Mouse (Mus musculus) thymus, postnatal 14 days (tissue): ENCODE results near the gene Hivep3.

Source experiments
- DNase-seq: peaks from one replicate; pipeline ENCODE4 v3.0.0; 2021

The Hivep3 gene

DNA sequence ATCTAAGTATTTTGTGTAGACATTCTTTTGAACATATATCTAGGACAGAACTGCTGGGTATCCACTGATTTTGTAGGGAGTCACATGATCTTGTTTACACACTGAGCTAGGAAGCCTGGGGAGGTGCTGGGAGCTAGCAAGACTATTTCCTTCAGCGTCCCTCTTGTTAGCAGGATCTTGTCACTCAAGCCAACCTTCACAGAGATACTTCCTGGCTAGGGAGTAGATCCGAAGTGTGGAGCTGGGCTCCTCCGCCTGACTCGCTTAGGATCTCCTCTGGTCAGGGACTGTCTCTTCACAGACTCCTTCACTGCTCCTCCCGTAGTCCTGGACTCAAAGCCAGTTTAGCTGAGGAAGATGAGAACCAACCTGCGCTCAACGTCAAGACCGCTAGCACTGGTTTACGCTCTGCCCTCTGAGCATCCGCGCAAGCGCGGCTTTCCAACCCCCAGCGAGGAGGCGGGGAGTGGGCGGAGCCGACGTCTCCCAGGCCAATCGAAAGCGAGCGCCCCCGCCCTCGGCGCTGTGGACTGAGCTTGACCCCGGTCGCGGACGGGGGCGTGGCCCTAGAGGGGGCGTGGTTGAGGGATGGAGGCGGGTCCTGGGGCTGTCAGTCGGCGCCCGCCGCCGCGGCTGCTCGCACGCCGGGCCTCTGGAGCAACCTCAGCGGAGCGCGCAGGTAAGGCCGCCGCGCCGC lies at the start of gene Hivep3:
Hivep3 (plus strand) TSS at position 601 of the 697 bp plus-strand sequence.
- DNase-seq = peak; percentile 100

DNA sequence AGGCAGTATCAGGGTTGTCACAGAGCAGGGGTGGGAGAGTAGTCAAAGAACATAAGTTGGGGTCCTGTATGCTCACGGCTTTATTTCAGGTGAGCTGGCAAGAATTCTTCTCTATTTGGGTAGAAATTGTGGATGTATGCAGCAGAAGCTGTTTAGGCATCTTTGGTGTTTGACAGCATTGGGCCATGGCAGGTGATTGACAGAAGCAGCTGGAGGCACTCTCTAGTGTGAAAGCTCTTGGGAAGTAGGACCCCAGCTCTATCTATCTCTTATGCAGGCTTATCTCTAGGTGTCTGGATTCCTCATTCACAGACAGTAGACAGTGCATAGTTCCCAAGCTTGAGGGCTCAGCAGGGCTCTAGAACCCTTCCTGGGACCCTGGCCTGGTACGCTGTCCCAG lies 47.8 kb upstream of the Hivep3 start:
- DNase-seq = no peak

DNA sequence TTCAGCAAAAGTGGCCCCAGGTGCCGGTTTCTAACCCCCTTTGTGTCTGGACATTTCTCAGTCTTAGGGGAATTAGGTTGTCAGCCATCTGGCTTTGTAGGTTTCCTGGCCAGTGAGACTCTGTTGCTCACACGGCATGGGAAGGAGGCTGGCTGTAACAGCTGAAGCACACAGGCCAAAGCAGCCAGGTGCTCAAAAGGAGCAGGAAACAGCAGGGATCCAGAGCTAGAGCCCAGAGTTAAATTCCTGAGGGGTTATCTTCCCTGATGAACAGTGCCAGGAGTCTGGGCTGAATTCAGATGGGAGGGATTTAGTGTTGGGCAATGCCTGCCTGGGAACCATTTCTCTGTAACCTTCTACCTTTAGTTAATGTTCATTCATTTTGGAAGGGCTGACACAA lies 35.2 kb upstream of the Hivep3 start:
- DNase-seq = no peak

DNA sequence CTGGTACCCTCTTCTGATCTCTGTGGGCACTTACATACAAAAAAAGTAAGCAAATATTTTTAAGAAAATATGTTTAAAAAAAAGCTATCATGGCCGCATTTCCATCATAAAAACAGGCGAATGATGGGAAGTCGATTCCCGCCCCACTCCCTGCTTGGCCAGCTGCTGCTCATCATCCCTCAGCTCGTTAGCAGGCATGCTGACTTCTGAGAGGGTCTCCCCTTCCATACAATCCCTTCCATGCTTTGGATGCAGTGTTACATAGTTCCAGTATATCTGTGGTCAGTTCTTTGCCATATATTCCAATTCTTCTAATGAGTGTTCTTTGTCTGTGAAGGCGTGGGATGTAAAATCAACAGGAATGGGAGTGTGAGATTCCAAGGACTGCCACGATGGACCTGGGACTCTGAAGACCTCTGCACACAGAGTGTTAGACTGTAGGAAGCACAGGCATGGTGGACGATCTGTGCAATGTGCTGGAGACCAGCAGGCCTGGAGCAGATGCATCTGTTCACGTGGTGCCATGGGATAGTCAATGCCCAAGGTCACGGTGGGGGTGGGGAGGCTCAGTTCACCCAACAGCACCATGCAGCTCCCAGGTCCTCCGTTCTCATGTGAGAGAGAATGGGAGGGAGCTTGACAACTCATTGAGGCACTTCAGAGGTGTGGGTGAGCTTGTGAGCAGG lies 32.2 kb upstream of the Hivep3 start:
- no peak for DNase-seq

DNA sequence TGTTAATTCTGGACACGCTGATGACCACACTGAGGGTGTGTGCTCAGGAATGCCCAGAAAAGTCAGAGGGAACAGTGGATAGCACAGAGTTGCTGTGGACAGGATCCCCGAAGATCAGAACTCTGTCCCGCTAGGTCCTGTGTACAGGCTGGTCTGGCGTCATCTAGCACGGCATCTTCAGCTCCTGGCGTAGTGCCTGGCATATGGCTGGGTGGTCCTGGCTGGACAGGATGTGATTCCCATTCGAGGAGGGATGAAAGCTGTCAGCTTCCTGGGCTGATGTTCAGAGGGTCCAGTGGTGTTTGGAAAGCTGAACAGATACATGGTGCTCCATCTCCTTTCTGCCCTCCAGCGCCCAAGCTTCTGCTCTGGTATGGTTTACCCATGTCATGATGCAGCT lies 29.6 kb upstream of the Hivep3 start:
- no peak for DNase-seq

DNA sequence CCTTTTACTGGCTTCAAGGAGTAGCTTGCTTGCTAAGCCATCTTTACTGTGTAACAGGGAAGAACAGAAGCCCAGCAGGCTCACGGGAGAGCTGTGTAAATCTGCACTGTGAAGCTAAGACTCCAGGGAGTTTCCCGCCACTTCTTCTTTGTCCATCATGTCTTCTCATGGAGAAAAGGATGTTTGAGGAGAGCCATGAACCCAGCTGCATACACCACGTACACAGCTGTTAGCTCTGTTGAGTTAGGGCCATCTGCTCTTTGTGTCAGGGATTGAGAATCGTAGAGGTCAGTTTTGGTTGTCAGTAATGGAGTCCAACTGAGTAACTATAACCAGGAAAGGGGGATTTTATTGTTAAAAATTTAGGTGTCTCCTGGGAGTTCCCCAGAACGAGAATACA lies 26.3 kb upstream of the Hivep3 start:
- no peak for DNase-seq

DNA sequence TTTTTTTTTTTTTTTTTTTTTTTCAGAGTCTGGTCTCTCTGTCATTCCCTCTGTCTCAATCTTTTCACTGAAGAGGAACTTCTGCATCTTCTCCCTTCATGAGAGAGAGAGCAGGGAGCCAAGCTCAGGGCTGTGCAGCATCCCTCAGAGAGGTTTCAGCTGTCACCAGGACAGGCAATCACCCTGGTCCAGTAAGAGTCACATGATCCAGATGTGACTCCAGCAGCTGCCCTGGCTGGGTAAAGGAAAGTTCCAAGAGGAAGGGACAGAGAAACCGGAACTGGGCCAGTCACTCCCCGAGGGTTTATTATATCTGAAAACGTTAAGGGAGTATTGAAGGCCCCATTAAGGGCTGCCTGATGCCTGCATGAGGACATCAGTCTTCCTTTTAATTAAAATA lies 25.8 kb upstream of the Hivep3 start:
- no peak for DNase-seq

DNA sequence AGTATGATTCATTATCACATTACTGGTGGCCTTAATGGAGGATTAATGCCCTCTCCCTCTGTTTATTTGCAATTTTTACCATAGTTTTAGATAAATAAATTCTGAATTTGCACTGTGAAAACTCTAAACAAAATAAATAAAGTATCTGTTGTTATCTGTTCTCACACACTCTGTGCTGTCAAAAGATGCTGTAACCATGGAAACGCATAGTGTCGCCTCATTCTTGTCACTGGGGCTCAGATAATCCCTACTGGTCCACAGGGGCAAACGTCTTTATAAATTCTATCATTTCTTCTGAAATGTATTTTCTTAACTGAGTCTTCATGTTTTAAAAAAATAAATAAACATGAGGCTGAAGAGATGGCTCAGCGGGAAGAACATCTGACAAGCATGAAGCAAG lies 23.4 kb upstream of the Hivep3 start:
- DNase-seq = no peak

DNA sequence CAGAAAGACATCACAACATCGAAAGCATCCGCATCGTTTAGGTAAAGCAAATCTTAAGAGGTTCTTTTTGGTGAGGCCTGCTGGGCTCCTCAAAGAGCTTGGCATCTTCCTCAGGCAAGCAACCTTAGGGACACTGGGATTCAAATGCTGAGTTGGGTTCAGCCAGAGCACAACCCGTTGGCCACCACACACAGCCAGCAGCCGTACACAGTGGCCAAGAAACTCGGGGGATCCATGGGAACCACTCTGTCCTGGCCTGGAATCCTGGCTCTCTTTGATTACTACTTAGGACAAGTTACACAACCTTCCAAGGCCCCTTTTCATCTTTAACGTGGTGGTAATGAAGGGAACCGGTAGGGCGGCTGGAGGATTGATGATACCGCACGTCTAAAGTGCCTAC lies 16.1 kb upstream of the Hivep3 start:
- no peak for DNase-seq

DNA sequence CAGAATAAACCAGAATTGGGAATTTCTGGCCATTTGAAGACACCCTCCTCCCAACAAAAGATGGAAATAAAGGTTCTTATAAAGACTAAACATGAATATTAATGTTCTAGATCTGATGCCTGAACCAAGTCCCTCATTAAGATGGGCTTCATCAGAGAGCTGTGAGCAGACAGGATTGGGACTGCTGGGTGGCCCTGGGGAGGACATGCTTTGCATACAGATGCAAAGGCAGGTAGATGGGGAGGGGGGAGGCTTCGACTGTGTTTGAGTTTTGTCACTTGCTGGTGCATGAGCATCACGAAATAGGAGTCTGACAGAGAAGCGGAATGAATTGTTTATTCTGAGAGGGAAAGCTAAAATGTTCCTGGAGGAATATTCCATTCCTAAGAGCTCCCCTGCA lies 12.1 kb upstream of the Hivep3 start:
- DNase-seq = no peak

DNA sequence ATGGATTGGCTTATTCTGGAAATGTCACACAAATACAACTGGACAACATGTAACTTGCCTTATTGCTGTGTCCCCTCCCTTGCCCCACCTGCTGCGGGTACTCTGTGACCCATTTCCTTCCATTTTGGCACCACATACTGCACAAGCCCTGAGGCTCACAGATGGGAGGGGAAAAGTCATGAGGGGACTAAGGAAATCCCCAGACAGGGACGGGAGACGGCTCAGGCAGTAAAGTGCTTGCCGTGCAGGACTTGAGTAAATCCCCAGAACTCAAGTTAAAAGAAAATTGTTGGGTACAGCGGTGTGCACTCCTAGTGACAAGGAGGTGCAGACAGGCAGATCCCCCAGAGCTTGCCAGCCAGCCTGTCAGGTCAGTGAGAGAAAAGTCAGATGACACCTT lies 7.5 kb upstream of the Hivep3 start:
- DNase-seq = no peak

DNA sequence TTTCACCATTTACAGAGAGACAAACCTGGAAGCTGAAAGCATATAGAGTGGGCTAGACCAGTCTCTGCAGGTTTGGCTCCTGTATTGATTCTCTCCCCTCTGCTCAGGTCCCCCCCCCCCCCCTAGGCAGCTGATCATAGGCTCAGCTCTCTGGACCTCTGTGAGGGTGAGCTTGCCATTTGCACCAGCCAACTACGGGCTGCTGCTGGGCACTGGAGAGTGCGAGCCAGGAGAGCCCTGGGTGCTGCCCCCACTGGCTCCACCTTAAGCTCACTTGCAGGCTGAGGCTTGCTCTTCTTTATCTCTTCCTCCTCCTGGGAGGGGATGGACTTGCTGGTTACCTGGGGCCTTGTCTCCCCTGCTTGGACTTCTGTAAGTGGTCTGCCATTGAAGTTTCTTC lies 5.7 kb upstream of the Hivep3 start:
- DNase-seq = no peak

DNA sequence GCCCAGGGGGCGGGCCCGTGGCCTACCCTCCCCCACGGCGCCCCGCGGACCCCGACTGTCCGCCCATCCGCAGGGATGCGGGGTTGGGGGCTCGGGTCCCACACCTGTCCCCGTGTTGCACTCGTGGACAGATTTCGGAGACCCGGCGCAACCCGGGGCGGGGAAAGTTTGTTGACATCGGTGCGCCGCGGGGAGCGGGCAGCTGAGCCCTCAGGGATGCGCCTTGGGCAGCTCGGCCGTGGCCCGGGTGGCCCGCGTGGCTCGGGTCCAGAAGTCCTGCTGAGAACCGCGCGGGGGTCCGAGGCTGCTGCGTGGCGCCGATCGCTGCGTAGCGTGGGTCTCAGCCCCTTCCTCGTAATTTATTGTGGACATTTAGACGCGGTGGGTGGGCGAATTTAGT lies 358 bp downstream of the Hivep3 start:
- no peak for DNase-seq

DNA sequence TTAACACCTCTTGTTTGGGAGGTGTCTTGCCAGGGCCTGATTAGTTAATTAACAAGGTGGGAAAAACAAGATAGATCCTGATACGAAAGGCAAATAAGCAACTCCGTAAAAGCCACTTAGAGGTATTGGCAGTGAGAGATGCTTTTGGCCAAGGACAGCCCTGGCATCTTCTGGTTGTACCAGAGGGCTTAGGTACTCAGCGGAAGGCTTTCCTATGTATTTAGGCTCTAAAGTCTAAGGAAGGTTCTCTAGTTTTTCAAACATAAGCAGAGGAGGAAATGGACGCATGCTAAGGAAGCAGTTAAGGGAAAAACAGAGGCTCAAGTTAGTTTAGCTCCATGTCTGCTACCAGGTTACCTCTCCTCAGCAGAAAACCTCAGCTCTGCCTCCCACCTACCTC lies 768 bp downstream of the Hivep3 start:
- no peak for DNase-seq

DNA sequence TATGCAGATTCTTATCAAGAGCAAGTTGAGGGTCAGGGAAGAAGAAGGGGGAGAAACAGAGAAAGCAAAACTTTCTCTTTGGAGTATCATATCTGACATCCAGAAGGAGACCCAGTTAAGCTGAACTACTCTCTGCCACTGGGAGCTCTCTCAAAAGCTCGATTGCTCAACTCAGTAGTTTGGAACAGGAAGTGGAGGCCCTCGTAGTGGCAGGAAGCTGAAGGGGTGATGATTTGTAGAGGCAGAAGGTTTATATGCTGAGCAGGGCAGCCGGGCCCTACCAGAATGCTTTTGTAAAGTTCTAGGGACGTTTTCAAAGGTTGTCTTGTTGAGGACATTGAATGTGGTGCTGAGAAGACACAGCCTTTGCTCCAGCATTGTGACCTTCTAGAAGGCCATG lies 5.1 kb downstream of the Hivep3 start:
- peak; percentile 60 for DNase-seq

DNA sequence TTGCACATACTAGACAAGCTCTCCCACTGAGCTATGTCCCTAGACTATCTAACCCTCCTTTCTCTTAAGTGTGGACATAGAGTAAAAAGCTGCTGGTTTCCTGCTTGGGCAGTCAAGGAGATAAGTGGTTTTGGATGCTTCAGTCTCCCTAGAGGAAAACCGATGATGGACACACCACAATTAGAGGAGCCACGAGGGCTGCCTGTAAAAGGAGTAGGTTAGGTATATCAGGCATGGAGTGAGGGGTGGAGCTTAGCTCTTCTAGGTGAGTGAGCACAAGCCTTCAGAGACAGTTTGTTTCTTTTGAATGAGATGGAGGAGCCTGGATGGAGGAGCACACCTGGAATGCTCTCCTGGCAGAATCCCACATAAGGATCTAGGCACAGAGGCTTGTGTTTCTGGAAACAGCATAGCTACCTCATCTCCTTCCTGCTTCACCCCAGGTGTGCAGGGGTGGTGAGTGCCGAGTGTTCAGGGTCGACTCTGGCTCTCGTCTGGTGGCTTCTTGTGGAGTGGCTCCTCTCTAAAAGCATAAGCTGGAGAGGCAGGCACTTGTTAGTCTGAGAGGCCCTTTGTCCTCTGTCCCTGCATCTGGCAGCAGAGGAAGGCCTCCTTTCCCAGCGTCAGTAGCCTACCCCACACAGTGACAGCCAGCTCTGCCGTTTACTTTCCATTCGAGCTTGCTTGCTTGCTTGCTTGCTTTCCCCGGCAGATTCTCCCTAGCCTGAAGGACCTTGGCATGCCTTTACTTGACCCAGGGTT lies 5.9 kb downstream of the Hivep3 start:
- DNase-seq = peak; percentile 20

DNA sequence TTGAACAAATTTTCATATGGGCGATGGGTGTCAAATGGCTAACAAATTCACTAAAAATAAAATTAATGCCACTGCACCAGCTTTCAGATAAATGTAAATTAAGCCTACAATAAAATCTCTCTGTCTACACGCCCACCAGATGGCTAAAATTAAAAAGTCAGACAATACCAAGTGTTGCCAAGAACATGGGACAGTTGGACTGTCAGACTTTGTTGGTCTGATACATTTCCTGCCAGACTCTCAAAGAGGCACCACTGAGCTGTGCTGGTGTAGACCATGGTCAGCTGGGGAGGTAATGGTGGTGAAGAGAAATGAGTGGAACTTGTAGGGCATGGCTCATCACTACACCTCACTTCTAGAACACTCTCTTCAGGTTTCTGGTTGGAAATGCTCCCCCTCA lies 14.8 kb downstream of the Hivep3 start:
- DNase-seq = no peak

DNA sequence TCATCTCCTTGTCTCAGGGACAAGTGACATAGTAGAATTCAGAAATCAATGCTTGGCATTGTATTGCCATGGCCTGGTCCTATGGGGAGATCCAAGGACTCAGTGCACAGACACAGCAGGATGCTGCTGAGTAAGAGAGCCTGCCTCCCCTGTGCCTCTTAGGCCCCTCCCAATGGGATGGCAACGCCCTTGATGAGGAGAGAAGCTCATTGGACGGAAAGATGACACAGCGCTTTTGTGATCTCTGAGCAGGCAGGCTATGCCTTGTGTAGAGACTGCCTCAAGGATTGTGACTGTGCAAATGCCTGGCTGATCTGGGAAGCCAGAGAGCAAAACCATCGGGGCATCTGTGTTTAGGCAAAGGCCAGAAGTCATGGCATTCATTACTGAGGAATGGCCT lies 16.6 kb downstream of the Hivep3 start:
- no peak for DNase-seq

DNA sequence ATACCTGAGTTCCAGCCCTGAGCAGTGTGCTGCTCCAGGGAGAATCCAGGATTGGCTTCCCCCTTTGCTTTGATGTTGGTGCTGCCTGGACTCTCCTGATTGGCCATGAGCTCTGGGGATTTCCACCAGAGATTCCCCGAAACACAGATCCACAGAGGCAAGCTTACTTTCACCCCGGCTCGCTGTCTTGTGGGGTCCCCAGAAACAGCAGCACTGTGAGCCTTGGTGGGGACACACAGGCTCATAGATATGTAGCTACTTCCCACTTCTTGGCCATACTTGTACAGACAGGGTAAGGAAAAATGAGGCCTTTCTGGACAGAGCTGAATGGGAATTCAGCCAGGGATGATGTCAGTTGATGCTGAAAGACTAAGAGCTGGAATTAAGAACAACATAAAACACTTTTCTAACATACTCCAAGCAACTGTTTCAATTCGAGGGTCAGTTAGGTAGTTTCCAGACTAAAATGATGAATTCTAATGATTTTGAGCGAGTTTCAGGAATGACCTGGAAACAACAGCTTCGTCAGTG lies 17.2 kb downstream of the Hivep3 start:
- no peak for DNase-seq

DNA sequence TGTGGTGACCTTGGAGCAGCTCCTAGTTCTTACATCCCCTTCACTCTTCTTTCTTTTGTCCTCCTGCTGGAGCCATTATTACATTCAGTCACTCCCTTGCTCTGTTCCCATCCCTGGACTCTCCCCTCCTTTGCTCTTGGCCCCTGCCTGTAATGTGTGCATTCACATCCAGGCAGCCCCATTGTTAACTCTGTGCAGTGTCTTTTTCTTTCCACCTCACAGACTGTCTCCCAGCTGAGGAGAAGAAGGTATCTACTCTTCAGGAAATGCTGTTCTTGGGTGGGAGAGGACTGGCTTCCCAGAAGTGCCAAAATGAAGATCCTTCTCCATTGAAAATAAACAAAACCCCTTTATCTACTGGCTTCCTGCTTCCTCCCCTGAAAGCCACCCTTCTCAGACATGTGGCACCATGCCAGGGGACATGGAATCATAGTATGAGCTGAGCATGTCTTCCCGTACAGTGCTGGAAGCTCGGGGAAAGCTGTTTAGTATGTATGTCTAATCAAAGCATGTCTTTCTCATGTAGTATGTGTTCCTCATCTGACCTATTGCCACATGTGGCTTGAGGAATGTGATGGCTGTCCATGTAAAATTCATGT lies 17.9 kb downstream of the Hivep3 start:
- DNase-seq = no peak

DNA sequence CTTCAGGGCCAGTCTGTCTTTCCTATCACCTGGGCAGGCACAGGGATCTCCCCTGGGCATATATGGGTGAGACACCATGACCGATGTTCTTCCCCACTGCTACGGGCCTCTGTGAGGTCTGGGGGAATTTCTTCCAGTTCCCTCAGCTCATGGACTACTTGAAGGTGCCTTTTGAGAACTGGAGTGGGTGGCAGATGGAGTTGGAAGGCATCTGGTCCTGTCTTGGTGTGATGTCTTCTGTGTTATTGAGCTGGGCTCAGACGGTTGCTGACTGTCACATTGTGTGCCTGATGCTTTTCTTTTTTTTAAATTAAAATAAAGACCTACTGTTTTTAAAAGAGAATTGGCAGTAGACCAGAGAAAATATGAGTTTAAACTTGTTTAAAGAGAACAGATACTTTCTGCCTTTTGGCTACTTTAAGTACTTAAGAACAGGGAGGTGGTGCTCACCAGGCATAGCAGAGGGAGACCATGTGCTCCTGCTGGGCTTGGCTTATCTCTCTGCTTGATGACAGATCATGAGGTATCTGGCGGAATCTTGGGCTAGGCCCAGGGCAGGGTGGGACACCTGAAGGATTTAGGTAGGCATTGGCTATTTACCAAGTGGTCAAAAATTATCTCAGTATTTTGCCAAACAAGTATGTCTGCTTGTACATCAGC lies 26.1 kb downstream of the Hivep3 start:
- DNase-seq = no peak

DNA sequence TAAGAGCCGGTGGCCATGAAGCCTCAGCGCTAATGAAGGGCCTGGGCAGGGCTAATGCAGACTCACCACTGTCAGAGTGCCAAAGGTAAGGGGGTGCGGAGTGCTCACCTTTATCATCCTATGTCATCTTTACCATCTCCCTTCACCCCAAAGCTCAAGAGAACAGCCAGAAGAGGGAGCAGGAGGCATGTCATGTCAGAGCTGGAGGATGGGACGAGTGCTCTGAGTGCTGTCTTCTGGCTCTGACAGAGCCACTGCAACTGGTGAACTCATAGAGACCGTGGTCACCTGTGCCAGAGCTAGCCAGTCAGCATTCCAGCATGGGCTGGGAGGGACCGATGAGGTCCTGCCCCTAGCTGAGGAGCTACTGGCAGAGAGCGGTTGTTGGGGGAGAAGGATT lies 27.2 kb downstream of the Hivep3 start:
- DNase-seq = no peak
